Mouse (Mus musculus) erythroblast, adult 5-6 weeks (primary cell): ENCODE data around the gene Ddx5. TPM values are rescaled to one million over a fixed set of nuclear protein-coding genes. Genes with fewer than 3 reads are reported as not detected.
"Not testable (repeated sequence)": the region's sequence is repeated elsewhere in the genome, so short reads cannot be mapped to it uniquely, and the experiment has no call there.

Experiments used
- ATAC-seq: replicated peaks from 2 replicates; pipeline ENCODE4 v1.8.0; 2016; ENCODE audit warnings: moderate number of reproducible peaks, mild to moderate bottlenecking, moderate TSS enrichment, inconsistent platforms; ENCODE audit not compliant: poor library complexity, low FRiP score, severe bottlenecking
- total RNA-seq, 2 experiments: library from RNA; stranded (forward) in 1 of 2; stranded (reverse) in 1 of 2; fragments of 150-400 nt in 1 of 2; fragments of 200-764, 138-1000 nt in 1 of 2; gene quantifications; 2 replicates each; pipeline versions ENCODE4 v1.2.3 to v1.2.4; 2015 to 2017; ENCODE audit warnings: low replicate concordance in 2 of 2

Ddx5 gene
- 469 and 476 TPM in 2 replicates for total RNA-seq (2015; ENCODE audit: low replicate concordance)
- 906 and 1,106 TPM in 2 replicates for total RNA-seq (2017; ENCODE audit: low replicate concordance)

GRCm38 (mm10) chr11:106788775-106789459 is at the start of gene Ddx5, which contains the start of gene Cep95:
Ddx5 (minus strand) TSS chr11:106789185.
Cep95 (plus strand) TSS chr11:106789252.
- ATAC-seq, result peak; percentile 80

DNA sequence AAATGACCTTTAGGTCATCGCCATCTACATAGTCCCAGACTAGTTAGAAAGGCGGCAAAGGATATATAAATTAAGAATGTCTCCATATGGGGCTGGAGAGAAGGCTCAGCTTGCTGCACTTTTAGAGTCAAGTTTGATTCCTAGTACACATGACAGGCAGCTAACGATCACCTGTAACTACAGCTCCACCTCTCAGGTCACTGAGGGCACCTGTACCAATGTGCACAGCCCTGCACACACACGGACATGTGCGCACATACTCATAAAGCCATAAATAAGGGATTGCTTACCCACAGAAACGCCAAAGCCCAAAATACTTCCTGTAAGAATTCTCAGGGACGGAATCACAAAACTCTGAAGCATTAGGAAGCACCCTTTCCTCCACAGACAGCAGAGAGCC is 39.1 kb upstream of the Ddx5 start:
- ATAC-seq, result no peak

DNA sequence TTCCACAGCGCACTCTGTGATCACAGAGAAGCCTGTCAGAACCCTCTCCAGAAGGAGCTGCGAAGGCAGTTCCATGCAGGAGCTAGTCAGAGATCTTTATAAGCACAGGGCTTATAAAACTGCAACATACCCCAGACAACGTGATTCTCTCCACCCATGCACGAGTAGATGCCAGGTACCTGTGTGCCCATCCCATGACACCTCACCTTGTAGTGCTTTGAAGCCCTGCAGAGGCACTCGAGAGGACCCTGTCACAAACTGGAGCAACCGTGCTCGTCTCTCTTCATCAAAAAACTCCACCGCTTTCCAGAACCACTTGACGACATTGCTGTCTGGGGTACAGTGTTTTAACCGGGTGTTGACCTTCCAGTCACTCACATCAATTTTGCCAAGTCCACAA is 35.4 kb upstream of the Ddx5 start:
- no peak for ATAC-seq

DNA sequence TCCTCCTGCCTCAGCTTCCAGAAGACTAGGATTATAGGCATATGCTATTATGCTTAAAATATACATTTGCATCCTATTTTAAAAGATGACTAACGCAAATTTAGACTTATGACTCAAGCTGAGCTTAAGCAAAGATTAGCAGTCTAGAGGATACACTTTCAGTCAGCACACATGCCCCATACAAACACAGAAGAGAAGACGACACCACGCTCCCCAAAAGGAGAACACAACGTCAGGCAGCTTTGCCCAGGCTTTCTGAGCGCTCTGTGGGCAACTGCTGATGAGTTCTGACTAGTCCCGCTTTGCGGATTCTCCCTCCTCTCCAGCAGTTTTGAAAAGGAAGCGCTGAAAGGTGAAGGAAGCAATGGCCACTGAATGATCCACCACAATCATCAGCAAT is 34.8 kb upstream of the Ddx5 start:
- ATAC-seq, result no peak

DNA sequence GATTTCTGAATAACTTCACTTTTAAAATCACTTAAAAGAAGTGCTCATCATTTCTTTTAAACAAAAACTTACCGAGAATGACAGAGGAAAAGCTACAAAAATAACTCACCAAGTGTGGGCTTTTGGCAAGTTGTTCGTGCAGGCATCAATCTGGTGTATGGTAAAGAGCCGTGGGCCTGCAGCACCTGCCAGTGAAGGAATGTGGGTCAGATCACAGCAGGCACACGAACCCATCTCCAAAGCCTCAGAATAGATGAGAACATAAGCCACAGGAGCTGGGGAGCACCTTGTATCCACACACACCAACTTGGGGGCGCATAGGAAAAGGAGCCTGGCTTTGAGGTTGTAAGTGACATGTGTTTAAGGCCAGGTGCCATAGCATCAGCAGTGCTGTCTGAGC is 33.9 kb upstream of the Ddx5 start:
- ATAC-seq, result no peak

- ATAC-seq, result no peak
Observed at GRCm38 (mm10) chr11:106822491-106822890, 33.5 kb upstream of the Ddx5 start.

- no peak for ATAC-seq
Observed at GRCm38 (mm10) chr11:106821397-106821796, 32.4 kb upstream of the Ddx5 start.

DNA sequence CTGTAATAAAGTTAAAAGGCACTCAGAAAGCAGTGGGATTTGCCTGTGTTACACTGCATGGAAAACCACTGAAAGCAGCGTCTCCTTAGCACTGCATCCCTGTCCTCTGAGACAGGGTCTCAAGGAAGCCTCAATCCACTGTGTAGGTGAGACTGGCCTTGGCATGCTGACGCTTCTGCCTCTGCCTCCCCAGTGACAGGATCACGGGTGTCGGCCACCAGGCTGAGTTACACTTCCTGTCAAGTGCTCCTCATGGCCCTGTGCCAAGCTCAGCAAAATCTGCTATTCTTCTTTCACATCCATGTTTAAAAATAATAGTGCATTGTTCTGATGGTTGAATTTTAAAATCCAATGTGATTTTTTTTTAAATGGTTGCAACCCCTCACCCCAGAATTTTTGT is 32.0 kb upstream of the Ddx5 start:
- no peak for ATAC-seq

DNA sequence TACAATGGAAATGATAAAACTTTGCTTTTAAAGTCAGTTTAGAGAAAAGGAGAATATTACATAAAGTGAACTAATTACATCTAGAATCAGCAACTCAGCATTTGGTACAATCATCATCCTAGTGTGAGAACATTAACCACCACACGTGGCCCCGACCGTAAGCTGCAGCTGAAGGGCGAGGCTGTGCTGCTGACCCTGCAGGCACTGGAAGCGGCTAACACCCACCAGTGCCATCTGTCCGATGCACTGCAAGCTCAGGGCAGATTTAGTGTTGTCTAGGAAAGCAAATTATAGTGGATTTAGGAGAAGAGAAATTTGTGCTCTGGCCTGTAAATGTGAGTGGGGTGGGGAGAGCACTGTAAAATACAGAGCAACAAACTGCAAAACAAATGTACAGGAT is 31.3 kb upstream of the Ddx5 start:
- no peak for ATAC-seq

GRCm38 (mm10) chr11:106819595-106819994 is 30.6 kb upstream of the Ddx5 start:
- no peak for ATAC-seq

DNA sequence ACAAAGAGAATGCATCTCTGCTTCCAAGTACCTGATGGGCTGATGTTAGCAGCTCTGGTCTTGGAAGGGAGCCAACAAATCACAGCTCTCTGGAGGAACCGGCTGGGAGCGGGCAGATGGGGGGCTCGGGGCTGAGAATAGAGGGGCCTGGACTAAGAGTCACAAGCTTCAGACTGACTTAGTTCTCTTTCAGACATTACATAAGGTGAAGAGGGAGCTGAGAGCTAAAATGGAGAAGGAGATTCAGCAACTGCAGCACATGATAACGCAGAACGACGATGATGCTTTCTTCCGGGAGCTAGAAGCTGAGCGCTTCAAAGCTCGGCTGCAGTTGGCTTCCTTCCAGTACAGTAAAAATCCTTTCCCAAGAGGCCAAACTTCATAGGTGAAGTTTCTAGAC is 29.4 kb upstream of the Ddx5 start:
- ATAC-seq, result no peak

GRCm38 (mm10) chr11:106817808-106818207 is 28.8 kb upstream of the Ddx5 start:
- no peak for ATAC-seq

DNA sequence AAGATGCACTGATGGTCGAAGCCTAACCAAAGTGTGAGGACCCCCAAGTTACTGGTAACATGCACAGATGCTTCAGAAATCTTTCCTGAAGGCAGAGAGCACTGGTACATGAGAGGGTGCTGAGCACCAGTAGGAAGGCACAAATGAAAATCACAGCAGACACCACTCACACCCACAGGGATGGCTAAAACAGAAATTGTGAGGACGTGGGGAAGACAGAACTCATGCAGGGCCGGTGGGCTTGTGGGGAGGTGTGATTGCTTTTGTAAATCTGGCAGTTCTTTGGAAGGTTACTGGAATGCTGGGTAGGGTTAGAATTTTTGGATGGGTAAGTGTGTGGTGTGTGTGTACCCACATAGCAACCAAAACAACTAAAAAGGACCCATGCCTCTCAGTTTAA is 28.2 kb upstream of the Ddx5 start:
- ATAC-seq, result no peak

GRCm38 (mm10) chr11:106816316-106816715 is 27.3 kb upstream of the Ddx5 start:
- no peak for ATAC-seq

DNA sequence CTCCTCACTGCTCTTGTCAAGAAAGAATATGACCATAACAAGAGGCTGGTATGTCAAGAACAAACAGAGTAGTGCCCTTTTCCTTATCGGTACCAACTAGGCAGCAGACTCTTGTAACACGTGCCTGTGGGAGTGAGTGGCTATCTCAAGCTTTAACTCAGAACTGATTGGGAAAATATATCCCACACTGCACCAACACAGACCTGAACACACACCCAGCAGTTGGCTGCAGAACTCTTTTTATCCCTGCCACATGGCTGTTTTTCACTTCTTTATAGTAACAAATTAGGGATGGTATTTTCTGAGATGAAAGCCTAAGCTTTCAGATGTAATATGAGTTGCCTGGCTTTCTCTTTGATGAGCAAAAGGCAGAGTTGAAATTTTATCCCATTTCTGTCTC is 26.8 kb upstream of the Ddx5 start:
- ATAC-seq, result no peak

DNA sequence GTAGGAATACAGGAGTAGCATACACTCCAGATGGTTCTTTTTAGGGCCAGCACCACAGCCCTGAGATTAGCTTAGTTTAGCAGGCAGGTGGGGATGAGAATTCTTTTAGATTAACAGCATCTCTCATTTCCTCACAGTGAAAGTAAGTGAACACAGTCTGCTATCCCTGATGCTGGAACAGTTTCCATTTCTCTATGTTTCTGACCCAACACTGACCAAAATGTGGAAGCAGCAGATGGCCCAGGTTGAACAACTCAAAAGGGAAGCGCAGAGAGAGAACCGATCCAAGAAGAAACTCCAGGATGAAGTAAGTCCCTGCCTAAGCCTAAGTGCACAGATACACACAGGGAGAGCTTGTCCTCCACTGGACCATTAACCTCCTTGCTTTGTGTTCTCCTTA is 26.3 kb upstream of the Ddx5 start:
- ATAC-seq, result no peak

DNA sequence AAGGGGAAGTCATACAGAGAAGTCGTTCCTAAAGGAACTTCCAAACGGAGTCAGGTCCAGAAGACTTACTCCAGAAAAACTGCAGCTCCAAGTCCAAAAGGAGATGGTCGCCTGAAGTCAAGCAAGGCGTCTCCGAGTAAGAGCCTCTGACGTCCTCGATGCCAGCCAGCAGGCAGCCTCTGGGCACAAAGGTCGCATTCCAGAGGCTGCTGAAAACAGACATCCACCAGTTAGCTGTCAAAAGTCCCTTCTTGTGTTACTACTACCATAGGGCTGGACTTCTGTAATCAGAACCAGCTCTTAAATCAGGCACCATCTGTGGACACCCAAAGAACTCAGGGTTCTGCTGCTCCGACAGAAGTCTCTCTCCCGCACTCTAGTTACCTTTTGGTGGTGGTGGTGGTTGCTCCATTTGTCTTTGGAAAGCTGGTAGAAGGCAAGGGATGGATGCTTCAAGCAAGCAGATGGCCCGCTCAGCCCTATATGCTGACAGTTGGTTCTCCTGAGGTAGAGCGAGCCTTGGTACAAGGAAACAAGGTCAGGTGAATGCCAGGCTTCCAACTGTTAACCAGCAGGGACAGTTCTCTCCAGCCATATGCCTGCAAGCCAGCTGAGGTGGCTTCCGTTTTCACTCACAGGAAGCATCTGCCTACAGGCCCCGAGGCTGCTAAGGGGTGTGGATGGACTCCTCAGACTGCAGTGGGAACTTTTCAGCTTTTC is 25.8 kb upstream of the Ddx5 start:
- no peak for ATAC-seq

- no peak for ATAC-seq
Observed at GRCm38 (mm10) chr11:106812410-106813136, 23.6 kb upstream of the Ddx5 start.

DNA sequence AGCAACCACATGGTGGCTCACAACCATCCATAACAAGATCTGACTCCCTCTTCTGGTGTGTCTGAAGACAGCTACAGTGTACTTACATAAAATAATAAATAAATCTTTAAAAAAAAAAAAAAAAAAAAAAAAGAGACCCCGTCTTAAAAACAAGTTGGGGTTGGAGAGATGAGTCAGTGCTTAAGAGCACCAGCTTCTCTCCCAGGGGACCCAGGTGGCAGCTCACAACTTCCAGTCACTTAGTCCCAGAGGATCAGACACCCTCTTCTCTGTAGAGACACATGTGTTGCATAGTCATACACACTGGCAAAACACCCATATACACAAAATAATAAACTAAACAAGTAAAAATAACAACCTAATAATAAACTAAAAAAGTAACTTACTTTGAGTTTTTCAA is 18.5 kb upstream of the Ddx5 start:
- ATAC-seq, result not testable (repeated sequence)

DNA sequence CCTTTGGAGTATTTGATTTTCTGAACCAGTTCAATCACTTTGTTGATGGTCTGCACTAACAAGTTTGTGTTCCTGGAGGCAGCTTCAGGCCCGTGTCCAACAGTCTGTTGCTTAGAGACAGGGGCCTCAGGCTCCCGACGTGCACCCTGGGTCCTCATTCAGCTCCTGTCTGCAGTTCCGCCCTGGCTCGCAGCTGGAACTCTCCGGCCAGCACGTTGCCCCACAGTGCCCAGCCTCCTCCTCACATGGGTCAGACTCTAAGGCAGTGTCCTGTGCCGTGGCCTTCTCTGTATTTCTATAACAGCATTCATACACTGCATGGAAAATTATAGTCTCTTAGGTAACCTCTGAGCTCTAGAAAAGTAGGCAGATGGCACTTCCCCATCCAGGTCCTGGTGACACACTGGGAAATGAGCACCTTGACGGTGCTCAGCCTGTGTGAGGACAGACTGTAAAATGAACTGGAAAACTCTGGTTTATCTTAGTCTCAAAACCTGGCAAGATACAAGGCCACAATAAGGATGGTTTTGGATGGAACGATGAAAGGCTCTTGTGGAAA is 13.2 kb upstream of the Ddx5 start:
- ATAC-seq, result peak; percentile 38; the same call in 1 of the 2 replicates
